Mouse (Mus musculus): ENCODE data around the gene Sema5b. TPM values are rescaled to one million over a fixed set of nuclear protein-coding genes. Genes with fewer than 3 reads are reported as not detected.
A peak's percentile ranks its signal among the peaks of the same experiment; 100 is the strongest.

Gene Sema5b
- polyA plus RNA-seq, 1 experiment from 2014 or later = 3.4 TPM

DNA sequence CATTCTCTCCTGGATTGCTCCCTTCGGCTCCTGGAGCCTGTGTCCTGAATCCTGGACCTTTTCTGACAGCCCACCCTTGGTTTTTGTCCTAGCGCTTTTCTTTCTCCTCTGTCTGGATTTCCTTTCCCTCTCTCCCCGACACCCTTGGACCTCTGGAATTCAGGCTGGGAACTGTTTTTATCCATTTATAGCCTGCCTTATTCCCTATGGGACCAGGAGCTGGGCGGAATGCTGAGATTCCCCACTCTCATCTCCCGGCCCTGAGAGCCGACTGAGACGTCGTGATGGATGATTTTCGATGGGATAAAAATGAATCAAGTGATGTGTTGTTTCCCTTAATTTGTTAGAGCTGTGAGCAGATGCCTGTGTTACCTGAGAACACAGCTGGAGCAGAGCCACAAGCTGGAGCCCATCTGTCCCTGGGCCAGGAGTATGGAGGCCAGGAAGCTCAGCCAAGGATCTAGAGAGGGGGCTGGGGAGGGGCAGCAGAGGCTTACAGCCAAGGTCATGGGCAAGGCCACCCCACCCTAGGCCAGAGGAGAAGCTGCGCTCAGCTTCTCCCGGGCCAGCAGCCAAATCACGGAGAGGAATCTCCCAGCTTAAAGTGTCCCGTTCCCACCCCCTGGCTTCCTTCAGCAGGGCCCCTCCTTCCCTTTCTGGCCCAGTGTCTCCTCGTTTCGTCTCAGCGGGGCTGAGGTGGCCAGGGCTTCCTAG is 89.7 kb downstream of the Sema5b start:
- Histone ChIP-seq H3K27ac (0 out of 2 replicates have a peak overlapping the region, but pooled peaks have one; percentile 14), H3K36me3 (no peaks in the 10 kb centered on the region), H3K9me3 (replicated peaks) (no peaks in the 10 kb centered on the region), H3K27me3 (ENCODE audit: low read depth, poor library complexity, severe bottlenecking) (0 out of 2 replicates have a peak, but pooled peaks cover 1% of the 10 kb centered on the region), H3K4me1 (peaks cover 15% of the 10 kb centered on the region), H3K4me3 (no peak overlapping the region)
- DNase-seq (ENCODE audit: low spot score) = no peak
- WGBS = 72% methylated on average over 16 of the region's 16 CpGs

DNA sequence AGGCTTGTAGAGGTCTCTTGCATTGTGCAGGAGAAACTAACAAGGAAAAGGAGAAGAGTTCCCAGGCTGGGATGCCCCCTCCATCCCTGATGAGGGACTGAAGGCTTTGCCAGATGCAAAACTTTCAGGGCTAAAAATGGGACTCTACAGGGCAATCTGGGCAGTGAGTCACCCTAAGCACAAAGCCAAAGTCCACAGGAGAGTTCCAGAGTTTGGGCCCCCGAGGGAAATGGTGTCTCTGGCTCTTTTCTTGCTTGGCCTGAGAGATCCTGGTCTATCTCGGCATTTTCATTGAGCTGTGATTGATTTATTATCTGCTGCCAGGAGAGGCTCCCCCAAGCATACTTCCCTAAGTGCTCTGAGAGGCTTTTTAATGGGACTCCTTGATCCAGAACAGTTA is 92.1 kb downstream of the Sema5b start:
- H3K4me1 ChIP-seq = peaks cover 14% of the 10 kb centered on the region
- H3K36me3 ChIP-seq = no peaks in the 10 kb centered on the region
- no peak overlapping the region for H3K27ac ChIP-seq
- H3K9me3 ChIP-seq (replicated peaks) = no peaks in the 10 kb centered on the region
- DNase-seq (ENCODE audit: low spot score) = no peak
- H3K4me3 ChIP-seq = no peak overlapping the region
- WGBS = 9% methylated on average over 2 of the region's 2 CpGs
- no peaks in the 10 kb centered on the region for H3K27me3 ChIP-seq (ENCODE audit: low read depth, poor library complexity, severe bottlenecking)

DNA sequence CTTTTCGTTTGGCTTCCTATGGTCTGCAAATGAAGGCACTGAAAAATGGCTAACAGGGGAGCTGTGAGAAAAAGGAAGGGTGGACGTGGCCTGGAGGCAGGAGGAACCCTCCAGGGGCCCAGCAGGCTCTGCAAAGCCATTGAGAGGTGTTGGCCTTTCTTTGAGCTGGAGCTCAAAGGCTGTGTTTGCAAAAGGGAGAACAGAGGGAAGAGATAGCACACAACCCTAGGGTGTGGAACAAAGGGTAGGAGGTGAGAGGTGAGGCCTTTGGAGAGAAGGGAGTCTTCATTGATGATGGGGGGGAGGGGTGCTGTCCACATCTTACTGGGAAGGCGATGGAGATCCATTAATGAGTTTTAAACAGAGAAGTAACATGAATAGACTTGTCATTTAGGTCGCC is 94.0 kb downstream of the Sema5b start:
- H3K36me3 ChIP-seq = no peaks in the 10 kb centered on the region
- H3K4me1 ChIP-seq = peaks cover 7% of the 10 kb centered on the region
- no peaks in the 10 kb centered on the region for H3K27me3 ChIP-seq (ENCODE audit: low read depth, poor library complexity, severe bottlenecking)
- no peak for DNase-seq (ENCODE audit: low spot score)
- no peaks in the 10 kb centered on the region for H3K9me3 ChIP-seq (replicated peaks)
- WGBS = 44% methylated on average over 4 of the region's 4 CpGs
- H3K27ac ChIP-seq = no peak overlapping the region
- no peak overlapping the region for H3K4me3 ChIP-seq

- no peak overlapping the region for H3K27ac ChIP-seq
- H3K27me3 ChIP-seq (ENCODE audit: low read depth, poor library complexity, severe bottlenecking) = no peaks in the 10 kb centered on the region
- DNase-seq (ENCODE audit: low spot score) = no peak
- H3K4me3 ChIP-seq = no peak overlapping the region
- 70% methylated on average over 3 of the region's 3 CpGs for WGBS
- H3K36me3 ChIP-seq = no peaks in the 10 kb centered on the region
- no peaks in the 10 kb centered on the region for H3K4me1 ChIP-seq
- H3K9me3 ChIP-seq (replicated peaks) = no peaks in the 10 kb centered on the region
Measured at GRCm38 (mm10) chr16:35639505-35639904, 98.6 kb downstream of the Sema5b start.

DNA sequence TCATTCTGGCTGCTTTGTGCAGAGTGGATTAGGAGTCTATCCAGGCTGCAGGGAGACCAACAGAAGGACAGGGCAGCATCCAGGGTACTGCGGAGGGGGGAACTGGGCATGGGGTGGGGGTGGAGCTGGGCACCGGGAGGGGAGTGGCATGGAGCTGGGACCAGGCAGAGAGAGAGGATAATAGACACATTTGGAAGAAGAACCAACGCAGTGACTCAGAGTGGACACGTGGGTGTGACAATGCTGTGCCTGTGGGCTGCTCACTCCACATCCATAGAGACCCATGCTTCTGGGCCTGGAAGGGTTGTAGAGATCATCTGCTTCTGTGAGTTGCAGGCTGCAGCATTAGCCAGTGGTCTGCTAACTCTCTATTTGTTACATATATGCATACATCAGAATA is 107.9 kb downstream of the Sema5b start:
- Histone ChIP-seq H3K4me1 (no peaks in the 10 kb centered on the region), H3K36me3 (no peaks in the 10 kb centered on the region), H3K9me3 (replicated peaks) (no peaks in the 10 kb centered on the region), H3K4me3 (no peak overlapping the region), H3K27me3 (ENCODE audit: low read depth, poor library complexity, severe bottlenecking) (no peaks in the 10 kb centered on the region), H3K27ac (no peak overlapping the region; the same call in 1 of the 2 replicates)
- DNase-seq (ENCODE audit: low spot score) = no peak
- 86% methylated on average over 4 of the region's 4 CpGs for WGBS

GRCm38 (mm10) chr16:35652206-35652605 is 111.3 kb downstream of the Sema5b start:
- Histone ChIP-seq H3K27me3 (ENCODE audit: low read depth, poor library complexity, severe bottlenecking) (peaks cover 8% of the 10 kb centered on the region), H3K4me1 (no peaks in the 10 kb centered on the region), H3K36me3 (no peaks in the 10 kb centered on the region), H3K4me3 (no peak overlapping the region), H3K9me3 (replicated peaks) (no peaks in the 10 kb centered on the region), H3K27ac (no peak overlapping the region)
- DNase-seq (ENCODE audit: low spot score) = no peak
- 54% methylated on average over 6 of the region's 6 CpGs for WGBS

- Histone ChIP-seq H3K4me3 (no peak overlapping the region), H3K36me3 (no peaks in the 10 kb centered on the region)
Measured at GRCm38 (mm10) chr16:35652706-35653105, 111.8 kb downstream of the Sema5b start.

DNA sequence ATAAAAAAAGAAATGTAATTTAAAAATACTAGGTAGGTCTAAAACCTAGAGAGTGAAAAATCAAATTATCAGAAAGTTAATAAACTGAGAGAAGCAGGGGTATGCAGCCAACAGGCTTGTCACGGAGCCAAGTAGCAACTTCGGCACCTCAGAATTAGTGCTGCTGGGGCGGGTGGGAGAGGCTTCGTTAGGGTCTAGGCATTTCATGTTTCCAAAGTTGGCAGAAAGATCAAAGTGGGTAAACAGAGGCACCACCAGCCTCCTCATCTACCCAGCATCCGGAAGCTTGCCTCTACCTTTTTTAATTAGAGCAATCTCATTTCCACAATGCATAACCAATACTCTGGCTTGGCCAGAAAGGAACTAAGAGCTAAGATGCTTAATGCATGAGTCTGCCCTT is 113.0 kb downstream of the Sema5b start:
- H3K27ac ChIP-seq = no peak overlapping the region
- no peak for DNase-seq (ENCODE audit: low spot score)
- H3K36me3 ChIP-seq = no peaks in the 10 kb centered on the region
- H3K9me3 ChIP-seq (replicated peaks) = no peaks in the 10 kb centered on the region
- H3K4me1 ChIP-seq = no peaks in the 10 kb centered on the region
- WGBS = 90% methylated on average over 5 of the region's 5 CpGs
- H3K27me3 ChIP-seq (ENCODE audit: low read depth, poor library complexity, severe bottlenecking) = peaks cover 26% of the 10 kb centered on the region
- H3K4me3 ChIP-seq = no peak overlapping the region

More at GRCm38 (mm10) chr16:35652706-35653105, 111.8 kb downstream of the Sema5b start:
- DNase-seq (ENCODE audit: low spot score) = no peak
- H3K9me3 ChIP-seq (replicated peaks) = no peaks in the 10 kb centered on the region
- peaks cover 13% of the 10 kb centered on the region for H3K27me3 ChIP-seq (ENCODE audit: low read depth, poor library complexity, severe bottlenecking)
- no peak overlapping the region for H3K27ac ChIP-seq
- no peaks in the 10 kb centered on the region for H3K4me1 ChIP-seq
- WGBS = 91% methylated on average over 3 of the region's 3 CpGs

- no peaks in the 10 kb centered on the region for H3K9me3 ChIP-seq (replicated peaks)
- H3K27ac ChIP-seq = no peak overlapping the region
- peak overlapping the region; percentile 52 for H3K4me3 ChIP-seq
- no peaks in the 10 kb centered on the region for H3K36me3 ChIP-seq
- peaks cover 62% of the 10 kb centered on the region for H3K27me3 ChIP-seq (ENCODE audit: low read depth, poor library complexity, severe bottlenecking)
- WGBS = 5% methylated on average over 36 of the region's 36 CpGs
- peaks cover 12% of the 10 kb centered on the region for H3K4me1 ChIP-seq
- DNase-seq (ENCODE audit: low spot score) = peak; percentile 39
Measured at GRCm38 (mm10) chr16:35660222-35660621, 119.3 kb downstream of the Sema5b start.

GRCm38 (mm10) chr16:35663831-35664414 is 123.0 kb downstream of the Sema5b start:
- DNase-seq (ENCODE audit: low spot score) = no peak
- Histone ChIP-seq H3K4me3 (no peak overlapping the region), H3K36me3 (no peaks in the 10 kb centered on the region), H3K27ac (no peak overlapping the region), H3K4me1 (peaks cover 12% of the 10 kb centered on the region), H3K27me3 (ENCODE audit: low read depth, poor library complexity, severe bottlenecking) (peaks cover 37% of the 10 kb centered on the region), H3K9me3 (replicated peaks) (no peaks in the 10 kb centered on the region)
- 96% methylated on average over 9 of the region's 9 CpGs for WGBS

GRCm38 (mm10) chr16:35664847-35665246 is 123.9 kb downstream of the Sema5b start:
- no peak for DNase-seq (ENCODE audit: low spot score)
- Histone ChIP-seq H3K27ac (no peak overlapping the region), H3K27me3 (ENCODE audit: low read depth, poor library complexity, severe bottlenecking) (peaks cover 27% of the 10 kb centered on the region), H3K36me3 (no peaks in the 10 kb centered on the region), H3K9me3 (replicated peaks) (no peaks in the 10 kb centered on the region), H3K4me1 (peaks cover 7% of the 10 kb centered on the region), H3K4me3 (no peak overlapping the region)
- 84% methylated on average over 4 of the region's 4 CpGs for WGBS

- Histone ChIP-seq H3K36me3 (no peaks in the 10 kb centered on the region), H3K27ac (no peak overlapping the region), H3K4me3 (no peak overlapping the region), H3K4me1 (peaks cover 14% of the 10 kb centered on the region), H3K9me3 (replicated peaks) (no peaks in the 10 kb centered on the region), H3K27me3 (ENCODE audit: low read depth, poor library complexity, severe bottlenecking) (no peaks in the 10 kb centered on the region)
- WGBS = 84% methylated on average over 8 of the region's 8 CpGs
- DNase-seq (ENCODE audit: low spot score) = no peak
Measured at GRCm38 (mm10) chr16:35677511-35678113, 136.7 kb downstream of the Sema5b start.

GRCm38 (mm10) chr16:35678476-35678875 is 137.5 kb downstream of the Sema5b start:
- Histone ChIP-seq H3K4me1 (peaks cover 14% of the 10 kb centered on the region), H3K36me3 (no peaks in the 10 kb centered on the region), H3K4me3 (no peak overlapping the region), H3K9me3 (replicated peaks) (no peaks in the 10 kb centered on the region), H3K27me3 (ENCODE audit: low read depth, poor library complexity, severe bottlenecking) (no peaks in the 10 kb centered on the region), H3K27ac (no peak overlapping the region)
- DNase-seq (ENCODE audit: low spot score) = no peak
- WGBS = 36% methylated on average over 3 of the region's 3 CpGs
